In the genomic region with DNA sequence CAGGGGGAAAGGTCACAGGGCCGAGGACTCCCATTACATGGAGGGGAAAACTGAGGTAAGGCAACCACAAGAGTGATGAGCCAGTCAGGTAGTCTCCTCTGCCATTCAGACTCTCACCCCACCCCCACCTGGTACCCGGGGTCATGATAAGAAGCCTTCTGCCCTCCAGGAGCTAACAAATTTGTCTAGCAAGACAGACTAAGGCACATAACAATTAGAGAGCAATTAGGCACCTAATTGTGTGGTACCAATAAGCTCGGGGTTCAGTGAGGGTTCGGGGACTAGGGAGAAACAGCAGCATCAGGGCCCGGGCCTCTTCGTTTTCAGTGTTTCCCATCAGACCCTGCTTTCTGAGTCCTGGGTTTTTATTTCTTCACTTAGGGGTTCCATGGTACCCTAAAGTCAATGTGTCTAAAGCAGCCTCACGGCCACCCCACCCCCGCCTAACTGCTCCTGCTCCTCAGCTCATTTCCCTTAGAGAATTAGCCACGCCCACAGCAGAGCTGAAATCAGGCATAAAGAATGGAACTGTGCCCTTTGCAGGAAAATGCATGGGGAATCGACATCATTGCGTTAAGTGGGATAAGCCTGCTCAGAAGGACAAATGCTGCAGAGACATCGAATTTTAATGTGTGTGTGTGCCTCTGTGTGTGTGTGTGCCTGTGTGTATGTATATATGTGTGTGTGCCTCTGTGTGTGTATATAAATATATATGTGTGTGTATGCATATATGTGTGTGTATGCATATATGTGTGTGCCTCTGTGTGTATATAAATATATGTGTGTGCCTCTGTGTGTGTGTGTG, we compare ENCODE assay signal across 18 mouse cellular contexts.
DNase-seq lines count a peak whose midpoint lies in the region; ATAC-seq and TF ChIP-seq lines count a peak whose summit lies in the region.
"Had no signal": no experiment of that assay in that cellular context is flagged by ENCODE, and none has a peak within 500 bp of the region (broad histone marks: within the 10 kb centered on the region; RNA-seq: fewer than 3 reads in every experiment).

No protein-coding gene starts in this region.

- WGBS in forebrain, embryonic 11.5 days = 27% methylated on average over 12 of the region's 12 CpGs
- 44% methylated on average over 12 of the region's 12 CpGs for WGBS in hindbrain, embryonic 14.5 days
- WGBS in midbrain, postnatal 0 days = 56% methylated on average over 12 of the region's 12 CpGs

- peaks cover 7% of the 10 kb centered on the region; the same call in 1 of the 2 replicates for H3K27me3 ChIP-seq in forebrain, embryonic 11.5 days (ENCODE audit: control insufficient read depth, insufficient read depth, low read length)
- no peaks in the 10 kb centered on the region for H3K27me3 ChIP-seq in hindbrain, embryonic 14.5 days (ENCODE audit: control insufficient read depth, insufficient read depth, low read length)
- no peaks in the 10 kb centered on the region for H3K27me3 ChIP-seq in midbrain, postnatal 0 days (ENCODE audit: insufficient read depth, low read length)
- H3K27me3 ChIP-seq: liver, embryonic 15.5 days; stomach, embryonic 15.5 days had no signal

- H3K36me3 ChIP-seq in forebrain, embryonic 11.5 days (ENCODE audit: control insufficient read depth, insufficient read depth, low read length) = no peaks in the 10 kb centered on the region
- no peaks in the 10 kb centered on the region for H3K36me3 ChIP-seq in hindbrain, embryonic 14.5 days (replicated peaks; ENCODE audit: control insufficient read depth, insufficient read depth)
- no peaks in the 10 kb centered on the region for H3K36me3 ChIP-seq in midbrain, postnatal 0 days (ENCODE audit: insufficient read depth, low read length)
- H3K36me3 ChIP-seq: heart, embryonic 15.5 days; limb, embryonic 13.5 days; liver, embryonic 15.5 days; stomach, embryonic 15.5 days had no signal

- peaks cover 3% of the 10 kb centered on the region; the same call in 1 of the 2 replicates for H3K9me3 ChIP-seq in forebrain, embryonic 11.5 days (ENCODE audit: control insufficient read depth, low read length)
- H3K9me3 ChIP-seq in hindbrain, embryonic 14.5 days (ENCODE audit: control insufficient read depth, low read length) = peaks cover 6% of the 10 kb centered on the region; the same call in 1 of the 2 replicates
- peaks cover 3% of the 10 kb centered on the region; the same call in 1 of the 2 replicates for H3K9me3 ChIP-seq in midbrain, postnatal 0 days (ENCODE audit: low read length)
- H3K9me3 ChIP-seq: liver, embryonic 15.5 days; stomach, embryonic 15.5 days had no signal

- no peak for TF ChIP-seq CTCF in midbrain, postnatal 0 days (IDR thresholded peaks at IDR 0.05)

- peak; percentile 56 for DNase-seq in embryo, embryonic 11 days
- peak; percentile 66 for DNase-seq in forebrain, embryonic 11.5 days (ENCODE audit: low spot score)
- no peak for DNase-seq in hindbrain, embryonic 14.5 days (ENCODE audit: low spot score)
- DNase-seq in midbrain, postnatal 0 days (ENCODE audit: low spot score) = no peak
- DNase-seq in c-Kit-positive CD71-positive TER-119-positive erythroid progenitor cells, embryonic 14.5 days (ENCODE audit: low spot score) = no peak
- DNase-seq in gastrocnemius, adult 8-10 months (ENCODE audit: low spot score in 2 of 2) = no peak
- DNase-seq: adrenal gland, adult 8-10 months; cerebellum, adult 8-10 months; kidney, adult 9 months; layer of hippocampus, postnatal 36 days; spleen, adult 18-20 months; thymus, postnatal 4 days had no signal

- no peak overlapping the region for H3K4me3 ChIP-seq in forebrain, embryonic 11.5 days (ENCODE audit: low read depth, low read length)
- H3K4me3 ChIP-seq in hindbrain, embryonic 14.5 days (replicated peaks; ENCODE audit: low read length) = no peak overlapping the region
- H3K4me3 ChIP-seq in midbrain, postnatal 0 days (ENCODE audit: low read depth, low read length) = no peak overlapping the region
- H3K4me3 ChIP-seq: erythroblast, embryonic 14.5 days; heart, embryonic 15.5 days; limb, embryonic 13.5 days; liver, embryonic 15.5 days; stomach, embryonic 15.5 days had no signal

- H3K4me1 ChIP-seq in forebrain, embryonic 11.5 days (replicated peaks; ENCODE audit: control insufficient read depth, insufficient read depth, low read length) = peaks cover 22% of the 10 kb centered on the region
- peaks cover 14% of the 10 kb centered on the region for H3K4me1 ChIP-seq in hindbrain, embryonic 14.5 days (replicated peaks; ENCODE audit: control insufficient read depth, insufficient read depth, low read length)
- no peaks in the 10 kb centered on the region for H3K4me1 ChIP-seq in midbrain, postnatal 0 days (ENCODE audit: insufficient read depth, low read length)
- H3K4me1 ChIP-seq: heart, embryonic 15.5 days; liver, embryonic 15.5 days had no signal

- ATAC-seq in forebrain, embryonic 11.5 days (replicated peaks; ENCODE audit: low FRiP score) = peak; percentile 19; the same call in 1 of the 2 replicates
- ATAC-seq in hindbrain, embryonic 14.5 days (ENCODE audit: low FRiP score) = no peak
- ATAC-seq in midbrain, postnatal 0 days (ENCODE audit: low FRiP score) = no peak
- ATAC-seq in CD4-positive, CD25-positive, alpha-beta regulatory T cell, adult 4 months = no peak

- no peak overlapping the region for H3K9ac ChIP-seq in forebrain, embryonic 11.5 days (ENCODE audit: low read length)
- no peak overlapping the region for H3K9ac ChIP-seq in hindbrain, embryonic 14.5 days
- no peak overlapping the region for H3K9ac ChIP-seq in midbrain, postnatal 0 days (replicated peaks; ENCODE audit: low read length, poor library complexity, severe bottlenecking)
- H3K9ac ChIP-seq: heart, embryonic 15.5 days; limb, embryonic 13.5 days; liver, embryonic 15.5 days; stomach, embryonic 15.5 days had no signal

- H3K27ac ChIP-seq in forebrain, embryonic 11.5 days (ENCODE audit: low read depth, low read length) = peak overlapping the region; percentile 90
- H3K27ac ChIP-seq in hindbrain, embryonic 14.5 days = peak overlapping the region; percentile 86
- 0 out of 2 replicates have a peak overlapping the region, but pooled peaks have one; percentile 12 for H3K27ac ChIP-seq in midbrain, postnatal 0 days (ENCODE audit: low read depth, low read length)
- H3K27ac ChIP-seq: heart, embryonic 15.5 days; limb, embryonic 13.5 days; liver, embryonic 15.5 days; stomach, embryonic 15.5 days had no signal

- H3K4me2 ChIP-seq in forebrain, embryonic 11.5 days (ENCODE audit: low read depth, low read length, severe bottlenecking) = 0 out of 2 replicates have a peak overlapping the region, but pooled peaks have one; percentile 21
- no peak overlapping the region; the same call in 1 of the 2 replicates for H3K4me2 ChIP-seq in hindbrain, embryonic 14.5 days (replicated peaks)
- no peak overlapping the region for H3K4me2 ChIP-seq in midbrain, postnatal 0 days (ENCODE audit: low read depth, low read length, poor library complexity, severe bottlenecking)
- H3K4me2 ChIP-seq: heart, embryonic 15.5 days; limb, embryonic 13.5 days; liver, embryonic 15.5 days; stomach, embryonic 15.5 days had no signal

Comparison
In these comparisons a context has a peak if more than half of its experiments do, and no peak if none do; other contexts are left out.
1. DNase-seq: peak in embryo, embryonic 11 days (single experiment) and forebrain, embryonic 11.5 days (single experiment); none in hindbrain, embryonic 14.5 days (single experiment), midbrain, postnatal 0 days (single experiment), c-Kit-positive CD71-positive TER-119-positive erythroid progenitor cells, embryonic 14.5 days (single experiment) and gastrocnemius, adult 8-10 months (0 of 2).
2. H3K27ac ChIP-seq: peak in every context shown above with its lines; median percentile 90 in forebrain, embryonic 11.5 days; 86 in hindbrain, embryonic 14.5 days; 12 in midbrain, postnatal 0 days.